Mouse (Mus musculus): ENCODE measurements around the gene Ptprs. TPM values are rescaled to one million over a fixed set of nuclear protein-coding genes. Genes with fewer than 3 reads are reported as not detected.

Ptprs gene
- total RNA-seq, 2 experiments from 2014 or later, result 42.2 to 52.2 TPM

Small RNA genes lying within 50 kb of the gene (microRNA-seq; reads per million reads assigned to microRNA genes)
- not detected for gene Mir6977

Other genes with a start within 250 kb of the Ptprs start
- gene Fem1a, start 219.7 kb downstream of the Ptprs start, total RNA-seq (2021), result 100 to 1,000 TPM; 102 to 105 TPM
- gene Ticam1, start 199.7 kb downstream of the Ptprs start, total RNA-seq (2021), result 1 to 10 TPM; 7.6 to 9.8 TPM
- gene Plin3, start 183.6 kb downstream of the Ptprs start, total RNA-seq (2021), result 100 to 1,000 TPM; 154 to 171 TPM
- not detected for gene Arrdc5, start 176.2 kb downstream of the Ptprs start, total RNA-seq (2021)
- gene Uhrf1, start 173.2 kb downstream of the Ptprs start, total RNA-seq (2021), result 1 to 10 TPM; 3.7 to 4.3 TPM
- 10 to 100 TPM; 37.9 to 38.1 TPM for gene Kdm4b, start 150.4 kb downstream of the Ptprs start, total RNA-seq (2021)
- not detected for gene Znrf4, start 35.9 kb upstream of the Ptprs start, total RNA-seq (2021)
- gene Gm20219, start 77.9 kb upstream of the Ptprs start, total RNA-seq (2021), result under 1 TPM; 0.26 to 0.28 TPM
- 10 to 100 TPM; 40.4 to 44.0 TPM for gene Safb2, start 108.1 kb upstream of the Ptprs start, total RNA-seq (2021)
- 10 to 100 TPM; 64.3 to 72.3 TPM for gene Safb, start 108.3 kb upstream of the Ptprs start, total RNA-seq (2021)
- 100 to 1,000 TPM; 343 to 364 TPM for gene 2410015M20Rik, start 133.3 kb upstream of the Ptprs start, total RNA-seq (2021)
- 100 to 1,000 TPM; 692 to 724 TPM for gene Rpl36, start 136.9 kb upstream of the Ptprs start, total RNA-seq (2021)
- 100 to 1,000 TPM; 107 to 112 TPM for gene Lonp1, start 150.4 kb upstream of the Ptprs start, total RNA-seq (2021)
- not detected for gene Catsperd, start 151.7 kb upstream of the Ptprs start, total RNA-seq (2021)
- gene Ranbp3, start 196.8 kb upstream of the Ptprs start, total RNA-seq (2021), result 10 to 100 TPM; 35.7 to 37.5 TPM
- 100 to 1,000 TPM; 913 to 934 TPM for gene Ndufa11, start 241.3 kb upstream of the Ptprs start, total RNA-seq (2021)
- 1 to 10 TPM; 5.0 to 5.2 TPM for gene Vmac, start 241.5 kb upstream of the Ptprs start, total RNA-seq (2021)

All from heart, postnatal 25 days (tissue).